Mouse (Mus musculus): ENCODE data around the gene Akap13. TPM values are rescaled to one million over a fixed set of nuclear protein-coding genes. Genes with fewer than 3 reads are reported as not detected.

Gene Akap13
- polyA plus RNA-seq, 1 experiment from 2014 or later: 44.6 TPM

- WGBS: 59% methylated on average over 6 of the region's 6 CpGs
- Histone ChIP-seq H3K27me3 (ENCODE audit: insufficient read depth, low read length) (no peaks in the 10 kb centered on the region), H3K4me3 (ENCODE audit: low read depth, low read length) (no peak overlapping the region), H3K27ac (ENCODE audit: low read depth) (peak overlapping the region; percentile 71), H3K9me3 (ENCODE audit: low read depth, low read length) (no peaks in the 10 kb centered on the region), H3K9ac (no peak overlapping the region), H3K36me3 (ENCODE audit: insufficient read depth) (peaks cover 18% of the 10 kb centered on the region), H3K4me1 (ENCODE audit: insufficient read depth) (peaks cover 7% of the 10 kb centered on the region; the same call in 1 of the 2 replicates), H3K4me2 (peak overlapping the region; percentile 45)
- ATAC-seq (ENCODE audit: insufficient read depth) (peak; percentile 60; the same call in 1 of the 2 replicates), DNase-seq (peak; percentile 42)
- TF ChIP-seq CTCF (IDR thresholded peaks at IDR 0.05; ENCODE audit: low read depth): no peak
Observed at GRCm38 (mm10) chr7:75585409-75585808, 130.1 kb downstream of the Akap13 start.

- Histone ChIP-seq H3K9ac (no peak overlapping the region), H3K27me3 (ENCODE audit: insufficient read depth, low read length) (no peaks in the 10 kb centered on the region), H3K4me3 (ENCODE audit: low read depth, low read length) (peak overlapping the region; percentile 11), H3K4me1 (ENCODE audit: insufficient read depth) (peaks cover 7% of the 10 kb centered on the region; the same call in 1 of the 2 replicates), H3K27ac (ENCODE audit: low read depth) (peak overlapping the region; percentile 71), H3K36me3 (ENCODE audit: insufficient read depth) (peaks cover 23% of the 10 kb centered on the region), H3K4me2 (peak overlapping the region; percentile 45), H3K9me3 (ENCODE audit: low read depth, low read length) (no peaks in the 10 kb centered on the region)
- 34% methylated on average over 14 of the region's 14 CpGs for WGBS
- no peak for TF ChIP-seq CTCF (IDR thresholded peaks at IDR 0.05; ENCODE audit: low read depth)
- DNase-seq (peak; percentile 26), ATAC-seq (ENCODE audit: insufficient read depth) (peak; percentile 59; the same call in 1 of the 2 replicates)
Observed at GRCm38 (mm10) chr7:75586113-75586512, 130.8 kb downstream of the Akap13 start.

- Histone ChIP-seq H3K4me3 (ENCODE audit: low read depth, low read length) (no peak overlapping the region), H3K27ac (ENCODE audit: low read depth) (no peak overlapping the region), H3K4me2 (peak overlapping the region; percentile 45; the same call in 1 of the 2 replicates), H3K9me3 (ENCODE audit: low read depth, low read length) (no peaks in the 10 kb centered on the region), H3K27me3 (ENCODE audit: insufficient read depth, low read length) (no peaks in the 10 kb centered on the region), H3K9ac (no peak overlapping the region), H3K4me1 (ENCODE audit: insufficient read depth) (peaks cover 7% of the 10 kb centered on the region; the same call in 1 of the 2 replicates), H3K36me3 (ENCODE audit: insufficient read depth) (peaks cover 17% of the 10 kb centered on the region)
- DNase-seq (no peak), ATAC-seq (ENCODE audit: insufficient read depth) (no peak)
- WGBS: 81% methylated on average over 5 of the region's 5 CpGs
- no peak for TF ChIP-seq CTCF (IDR thresholded peaks at IDR 0.05; ENCODE audit: low read depth)
Observed at GRCm38 (mm10) chr7:75587727-75588126, 132.4 kb downstream of the Akap13 start.

GRCm38 (mm10) chr7:75589304-75589973 lies 134.1 kb downstream of the Akap13 start:
- no peak for DNase-seq
- Histone ChIP-seq H3K4me3 (ENCODE audit: low read depth, low read length) (no peak overlapping the region), H3K27ac (ENCODE audit: low read depth) (no peak overlapping the region), H3K4me1 (ENCODE audit: insufficient read depth) (peaks cover 5% of the 10 kb centered on the region; the same call in 1 of the 2 replicates), H3K9me3 (ENCODE audit: low read depth, low read length) (no peaks in the 10 kb centered on the region), H3K27me3 (ENCODE audit: insufficient read depth, low read length) (no peaks in the 10 kb centered on the region), H3K36me3 (ENCODE audit: insufficient read depth) (peaks cover 14% of the 10 kb centered on the region), H3K9ac (no peak overlapping the region), H3K4me2 (no peak overlapping the region)
- no peak for ATAC-seq (ENCODE audit: insufficient read depth)
- TF ChIP-seq CTCF (IDR thresholded peaks at IDR 0.05; ENCODE audit: low read depth): no peak
- WGBS: 88% methylated on average over 8 of the region's 8 CpGs

DNA sequence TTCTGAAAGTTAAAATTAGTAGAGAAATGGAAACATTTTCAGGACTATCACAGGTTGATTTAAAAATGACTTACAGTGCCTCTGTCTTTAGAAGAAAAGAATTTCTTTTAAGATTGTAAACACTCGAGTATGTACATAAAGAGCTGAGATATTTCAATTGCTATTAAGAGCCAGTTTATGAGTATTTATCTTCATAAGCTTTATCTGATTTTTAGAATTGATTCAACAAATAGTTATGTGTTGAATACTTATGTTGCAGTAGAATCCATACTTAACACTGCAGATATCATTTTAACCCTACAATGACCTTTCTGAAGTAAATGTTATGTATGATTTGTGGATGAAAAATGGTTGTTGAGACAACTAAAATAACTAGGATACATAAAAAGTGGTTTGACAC lies 136.6 kb downstream of the Akap13 start:
- H3K4me1 ChIP-seq (ENCODE audit: insufficient read depth): peaks cover 8% of the 10 kb centered on the region; the same call in 1 of the 2 replicates
- H3K27ac ChIP-seq (ENCODE audit: low read depth): no peak overlapping the region
- 38% methylated on average over 1 of the region's 1 CpGs for WGBS
- H3K36me3 ChIP-seq (ENCODE audit: insufficient read depth): peaks cover 14% of the 10 kb centered on the region
- no peaks in the 10 kb centered on the region for H3K27me3 ChIP-seq (ENCODE audit: insufficient read depth, low read length)
- H3K9ac ChIP-seq: no peak overlapping the region
- no peak overlapping the region for H3K4me2 ChIP-seq
- no peak for TF ChIP-seq CTCF (IDR thresholded peaks at IDR 0.05; ENCODE audit: low read depth)
- ATAC-seq (ENCODE audit: insufficient read depth): no peak
- H3K4me3 ChIP-seq (ENCODE audit: low read depth, low read length): no peak overlapping the region
- H3K9me3 ChIP-seq (ENCODE audit: low read depth, low read length): no peaks in the 10 kb centered on the region
- no peak for DNase-seq

DNA sequence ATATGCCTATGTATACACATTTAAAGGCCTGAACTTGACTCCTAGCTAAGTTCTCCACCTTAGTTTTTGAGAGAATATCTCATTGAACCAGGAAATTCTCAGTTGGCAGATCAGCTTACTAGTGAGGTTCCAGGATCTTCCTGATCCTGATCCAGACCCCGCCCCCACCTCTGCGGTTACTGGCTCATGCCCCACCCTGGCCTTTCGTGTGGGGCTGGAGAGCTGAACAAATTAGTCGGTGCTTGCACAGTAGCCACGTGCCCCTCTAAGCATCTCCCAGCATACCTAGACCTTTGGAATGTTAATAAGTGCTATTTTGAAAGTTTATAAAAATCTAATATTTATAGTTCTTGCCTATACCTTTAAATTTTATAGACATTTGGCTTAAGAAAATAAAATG lies 139.5 kb downstream of the Akap13 start:
- DNase-seq (no peak), ATAC-seq (ENCODE audit: insufficient read depth) (no peak)
- 62% methylated on average over 5 of the region's 5 CpGs for WGBS

GRCm38 (mm10) chr7:75595268-75595667 lies 139.9 kb downstream of the Akap13 start:
- H3K9me3 ChIP-seq (ENCODE audit: low read depth, low read length): no peaks in the 10 kb centered on the region
- no peak overlapping the region for H3K9ac ChIP-seq
- no peak for ATAC-seq (ENCODE audit: insufficient read depth)
- peaks cover 8% of the 10 kb centered on the region; the same call in 1 of the 2 replicates for H3K4me1 ChIP-seq (ENCODE audit: insufficient read depth)
- DNase-seq: no peak
- H3K27ac ChIP-seq (ENCODE audit: low read depth): no peak overlapping the region
- no peak overlapping the region for H3K4me3 ChIP-seq (ENCODE audit: low read depth, low read length)
- peaks cover 8% of the 10 kb centered on the region; the same call in 1 of the 2 replicates for H3K36me3 ChIP-seq (ENCODE audit: insufficient read depth)
- no peaks in the 10 kb centered on the region for H3K27me3 ChIP-seq (ENCODE audit: insufficient read depth, low read length)
- H3K4me2 ChIP-seq: no peak overlapping the region
- TF ChIP-seq CTCF (IDR thresholded peaks at IDR 0.05; ENCODE audit: low read depth): no peak

More for the DNA sequence above, 139.5 kb downstream of the Akap13 start:
- no peak for TF ChIP-seq CTCF (IDR thresholded peaks at IDR 0.05; ENCODE audit: low read depth)
- Histone ChIP-seq H3K4me1 (ENCODE audit: insufficient read depth) (peaks cover 8% of the 10 kb centered on the region; the same call in 1 of the 2 replicates), H3K9me3 (ENCODE audit: low read depth, low read length) (no peaks in the 10 kb centered on the region), H3K27me3 (ENCODE audit: insufficient read depth, low read length) (no peaks in the 10 kb centered on the region), H3K4me2 (no peak overlapping the region), H3K27ac (ENCODE audit: low read depth) (no peak overlapping the region), H3K9ac (no peak overlapping the region), H3K4me3 (ENCODE audit: low read depth, low read length) (no peak overlapping the region), H3K36me3 (ENCODE audit: insufficient read depth) (peaks cover 8% of the 10 kb centered on the region; the same call in 1 of the 2 replicates)

Measured in lung, embryonic 14.5 days (tissue).